ENCODE assay signal across 13 mouse cellular contexts in the genomic region with DNA sequence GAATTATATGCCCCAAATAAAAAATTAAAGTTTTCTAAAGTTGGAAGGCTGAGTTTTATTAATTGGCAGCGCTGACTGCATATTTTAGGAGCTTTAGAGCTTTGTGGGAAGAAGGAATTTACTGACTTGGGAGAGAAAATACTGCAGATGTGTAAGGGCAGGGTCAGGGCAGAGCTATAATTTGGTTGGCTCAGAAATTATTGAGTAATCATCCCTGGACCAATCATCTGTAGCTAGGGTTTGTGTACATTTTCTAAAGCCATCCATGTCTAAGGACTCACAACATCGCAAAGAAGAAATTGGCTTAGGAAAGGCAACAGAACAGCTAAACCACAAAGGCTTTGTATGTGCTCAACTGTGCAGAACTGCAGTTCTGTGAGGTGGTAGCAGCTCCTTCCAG.
"Had no signal": no experiment of that assay in that cellular context is flagged by ENCODE, and none has a peak within 500 bp of the region (broad histone marks: within the 10 kb centered on the region; RNA-seq: fewer than 3 reads in every experiment).

No protein-coding gene starts in this region.

- H3K9me3 ChIP-seq: limb, embryonic 12.5 days; liver, embryonic 12.5 days; megakaryocyte, embryonic 14.5 days had no signal

- ATAC-seq: liver, embryonic 12.5 days; midbrain, embryonic 16.5 days had no signal

- DNase-seq: kidney, adult 11 months; layer of hippocampus, adult 9-11 months; layer of hippocampus, postnatal 36 days; lung, embryonic 14.5 days; lung, postnatal 10 days; lung, postnatal 4 days; right cerebral cortex, adult 18-20 months; right cerebral cortex, postnatal 25 days had no signal

- H3K4me3 ChIP-seq: limb, embryonic 12.5 days; liver, embryonic 12.5 days; megakaryocyte, embryonic 14.5 days had no signal

- H3K9ac ChIP-seq: limb, embryonic 12.5 days; liver, embryonic 12.5 days; lung, embryonic 14.5 days had no signal

- H3K27me3 ChIP-seq: limb, embryonic 12.5 days; liver, embryonic 12.5 days; megakaryocyte, embryonic 14.5 days had no signal

- H3K27ac ChIP-seq: limb, embryonic 12.5 days; liver, embryonic 12.5 days had no signal

- H3K36me3 ChIP-seq: limb, embryonic 12.5 days; liver, embryonic 12.5 days had no signal

- H3K4me2 ChIP-seq: limb, embryonic 12.5 days; liver, embryonic 12.5 days; lung, embryonic 14.5 days; midbrain, embryonic 11.5 days had no signal

- H3K4me1 ChIP-seq: limb, embryonic 12.5 days; liver, embryonic 12.5 days; megakaryocyte, embryonic 14.5 days had no signal
